Mouse (Mus musculus): ENCODE measurements around the gene Ttc21a.

DNA sequence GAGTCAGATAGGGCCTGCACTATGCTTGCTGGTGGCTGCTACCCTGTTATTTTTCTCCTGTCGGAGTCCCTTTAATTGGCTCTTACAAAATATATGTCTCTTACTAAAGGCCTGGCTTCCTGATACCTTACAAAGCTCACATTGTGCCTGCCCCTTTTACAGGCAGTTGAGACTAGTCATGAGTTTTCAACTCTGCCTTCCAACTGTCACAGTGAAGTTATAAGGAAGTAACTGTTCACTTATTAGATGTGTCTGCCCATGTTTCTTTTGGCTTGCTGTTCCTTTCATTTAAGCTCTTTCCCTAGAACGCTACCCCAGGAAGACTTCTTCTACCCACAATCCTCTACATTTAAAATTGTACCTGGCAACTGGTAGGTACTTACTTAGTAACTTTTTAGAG is 38.0 kb upstream of the Ttc21a start:
- no peak for TF ChIP-seq POLR2A (IDR thresholded peaks at IDR 0.05; ENCODE audit: low read depth, low read length)
- TF ChIP-seq CTCF (IDR thresholded peaks at IDR 0.05; ENCODE audit: extremely low read depth, insufficient read depth, insufficient read length, insufficient replicate concordance): no peak

Data from spleen, adult 2 months (tissue).